Mouse (Mus musculus): ENCODE results near the gene Tep1.

The Tep1 gene

DNA sequence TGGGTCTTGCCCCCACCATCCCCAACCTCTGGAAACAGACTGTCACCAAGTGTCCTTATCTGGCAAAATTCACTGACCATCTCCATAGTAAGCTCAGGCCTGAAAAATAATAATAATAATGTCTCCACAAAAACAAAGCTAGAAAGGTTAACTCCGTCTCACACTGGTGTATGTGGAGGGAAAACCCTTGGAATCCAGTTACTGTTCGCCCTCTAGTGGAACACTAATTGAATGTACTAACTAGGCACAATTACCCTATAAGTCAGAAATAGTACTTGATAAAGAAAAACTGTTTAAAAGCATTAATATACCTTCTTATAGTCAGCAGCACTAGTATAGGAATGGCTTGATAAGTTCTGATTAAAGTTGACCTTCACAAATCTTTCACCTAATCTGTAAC is 82.2 kb downstream of the Tep1 start:
- DNase-seq = no peak

DNA sequence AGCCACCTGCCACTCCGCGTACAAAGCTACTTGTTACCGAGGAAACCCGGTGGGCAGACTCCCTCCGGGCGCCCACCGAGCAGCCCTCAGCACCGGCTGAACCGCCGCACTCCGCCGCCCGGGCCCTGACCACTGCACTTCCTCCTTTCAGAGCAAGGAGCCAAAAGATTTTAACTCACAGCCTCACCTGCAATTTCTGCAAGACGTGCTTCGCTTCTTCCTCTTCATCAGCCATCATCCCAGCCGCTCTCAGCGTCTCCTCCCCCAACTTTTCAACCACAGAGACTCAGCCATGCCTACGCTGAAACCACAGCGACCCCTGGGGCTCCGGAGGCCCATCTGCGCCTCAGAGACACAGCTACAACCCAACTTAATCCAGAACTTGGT is 85.1 kb downstream of the Tep1 start, which contains the start of gene Ttc5:
Ttc5 (minus strand) TSS at position 269 of the 387 bp plus-strand sequence.
- peak; percentile 88 for DNase-seq

- no peak for DNase-seq
Observed at GRCm38 (mm10) chr14:50784391-50785250, 85.7 kb downstream of the Tep1 start.

DNA sequence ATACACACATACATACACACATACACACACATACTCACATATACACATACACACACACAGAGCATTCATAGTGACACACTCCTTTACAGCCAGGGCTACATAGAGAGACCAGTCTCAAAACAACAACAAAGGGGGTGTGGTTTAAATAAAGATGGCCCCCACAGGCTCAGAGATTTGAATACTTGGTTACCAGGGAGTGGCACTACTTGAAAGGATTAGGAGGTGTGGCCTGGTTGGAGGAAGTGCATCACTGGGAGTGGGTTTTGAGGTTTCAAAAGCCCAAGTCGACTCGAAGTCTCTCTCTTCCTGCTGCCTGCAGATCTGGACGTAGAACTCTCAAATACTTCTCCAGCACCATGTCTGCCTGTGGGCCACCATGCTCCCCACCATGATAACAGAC is 88.2 kb downstream of the Tep1 start:
- no peak for DNase-seq

Measured in right cerebral cortex, adult 18-20 months (tissue).